Mouse (Mus musculus) CH12.LX (cell line): ENCODE data around the gene Fbxo47. TPM values are rescaled to one million over a fixed set of nuclear protein-coding genes. Genes with fewer than 3 reads are reported as not detected.

Experiments
- DNase-seq: peaks from one replicate; pipeline ENCODE4 v3.0.0-alpha.2; 2013; ENCODE audit errors: extremely low read depth
- H3K27ac ChIP-seq: 2 replicates; pipeline ENCODE4 v1.5.1; 2012; ENCODE audit warnings: low read depth, mild to moderate bottlenecking, control low read depth, moderate library complexity; ENCODE audit not compliant: insufficient read depth
- H3K27me3 ChIP-seq: replicated peaks from 2 replicates; pipeline ENCODE3; 2012; ENCODE audit warnings: inconsistent platforms
- H3K36me3 ChIP-seq, 2 experiments: replicated peaks in 1 of 2; 2 replicates each; pipeline versions ENCODE3 to v1.6.1; 2012; ENCODE audit warnings: inconsistent platforms in 1 of 2, low read length in 1 of 2, mild to moderate bottlenecking in 1 of 2, mixed read lengths in 1 of 2, moderate library complexity in 1 of 2; ENCODE audit not compliant: control insufficient read depth in 1 of 2, insufficient read depth in 1 of 2
- H3K4me1 ChIP-seq, 2 experiments: 2 replicates each; pipeline ENCODE4 v1.6.1; 2012; ENCODE audit warnings: inconsistent platforms in 1 of 2, moderate library complexity in 1 of 2; ENCODE audit not compliant: insufficient read depth in 2 of 2, control insufficient read depth in 1 of 2
- H3K4me2 ChIP-seq: 2 replicates; pipeline ENCODE4 v1.6.1; 2012; ENCODE audit warnings: low read depth, mild to moderate bottlenecking, control low read depth; ENCODE audit not compliant: poor library complexity, insufficient read depth, severe bottlenecking
- H3K4me3 ChIP-seq, 3 experiments: fragments of 150-350 bp in 1 of 3; sonication (generic) in 1 of 3; replicated peaks in 1 of 3; 2 replicates each; pipeline versions ENCODE3 to v1.5.1; 2011 to 2012; ENCODE audit warnings: low read depth in 2 of 3, low read length in 2 of 3, mild to moderate bottlenecking in 2 of 3, moderate library complexity in 2 of 3, control low read depth in 1 of 3, improper control_type of control experiment in 1 of 3, inconsistent platforms in 1 of 3, mixed read lengths in 1 of 3; ENCODE audit not compliant: poor library complexity in 1 of 3
- H3K79me2 ChIP-seq: replicated peaks from 2 replicates; pipeline ENCODE4 v1.6.1; 2012; ENCODE audit warnings: mild to moderate bottlenecking, moderate library complexity; ENCODE audit not compliant: control insufficient read depth, poor library complexity, insufficient read depth, severe bottlenecking; ENCODE audit errors: extremely low read depth
- H3K9ac ChIP-seq: 2 replicates; pipeline ENCODE4 v1.6.1; 2012; ENCODE audit warnings: low read depth, mild to moderate bottlenecking, control low read depth, moderate library complexity; ENCODE audit not compliant: insufficient read depth
- H3K9me3 ChIP-seq: replicated peaks from 2 replicates; pipeline ENCODE3; 2012; ENCODE audit warnings: low read length, inconsistent platforms, mixed read lengths
- CHD1 ChIP-seq: IDR thresholded peaks from 2 replicates; pipeline ENCODE4 v1.6.1; 2012; ENCODE audit warnings: low read depth, low read length, improper control_type of control experiment, inconsistent platforms
- CHD2 ChIP-seq: IDR thresholded peaks from 2 replicates; pipeline ENCODE4 v1.6.1; 2011; ENCODE audit warnings: low read length, improper control_type of control experiment
- CTCF ChIP-seq, 2 experiments: IDR thresholded peaks in 1 of 2; conservative IDR thresholded peaks in 1 of 2; 2 replicates each; pipeline ENCODE4 v1.5.1; 2011 to 2012; ENCODE audit warnings: low read depth in 2 of 2, low read length in 2 of 2, improper control_type of control experiment in 1 of 2, inconsistent platforms in 1 of 2, mild to moderate bottlenecking in 1 of 2, moderate library complexity in 1 of 2
- E2F4 ChIP-seq: IDR thresholded peaks from 2 replicates; pipeline ENCODE4 v1.6.1; 2011; ENCODE audit warnings: low read depth, low read length, improper control_type of control experiment; ENCODE audit not compliant: insufficient replicate concordance
- ELF1 ChIP-seq: IDR thresholded peaks from 2 replicates; pipeline ENCODE4 v1.6.1; 2014; ENCODE audit warnings: low read depth, mild to moderate bottlenecking, inconsistent platforms, low read length, improper control_type of control experiment
- HCFC1 ChIP-seq: IDR thresholded peaks from 2 replicates; pipeline ENCODE4 v1.6.1; 2012; ENCODE audit warnings: low read depth, mild to moderate bottlenecking, inconsistent platforms, low read length, improper control_type of control experiment
- MAZ ChIP-seq: IDR thresholded peaks from 2 replicates; pipeline ENCODE4 v1.6.1; 2012; ENCODE audit warnings: low read depth, mild to moderate bottlenecking, inconsistent platforms, low read length, improper control_type of control experiment, moderate library complexity
- MEF2A ChIP-seq: IDR thresholded peaks from 2 replicates; pipeline ENCODE4 v1.6.1; 2014; ENCODE audit warnings: low read depth, mild to moderate bottlenecking, inconsistent platforms, low read length, improper control_type of control experiment, borderline replicate concordance
- NELFE ChIP-seq: IDR thresholded peaks from 2 replicates; pipeline ENCODE4 v1.6.1; 2011; ENCODE audit warnings: low read depth, low read length, improper control_type of control experiment
- NRF1 ChIP-seq: IDR thresholded peaks from 2 replicates; pipeline ENCODE4 v1.6.1; 2014; ENCODE audit warnings: low read depth, mild to moderate bottlenecking, inconsistent platforms, low read length, improper control_type of control experiment, moderate library complexity
- POLR2A ChIP-seq: IDR thresholded peaks from 2 replicates; pipeline ENCODE4 v1.6.1; 2011; ENCODE audit warnings: low read depth, mild to moderate bottlenecking, improper control_type of control experiment, low read length
- SMC3 ChIP-seq: IDR thresholded peaks from 2 replicates; pipeline ENCODE4 v1.6.1; 2011; ENCODE audit warnings: low read depth, low read length, improper control_type of control experiment
- TBP ChIP-seq: conservative IDR thresholded peaks from 2 replicates; pipeline ENCODE4 v1.6.1; 2011; ENCODE audit warnings: low read depth, low read length, improper control_type of control experiment
- UBTF ChIP-seq: IDR thresholded peaks from 2 replicates; pipeline ENCODE4 v1.6.1; 2012; ENCODE audit warnings: low read depth, mild to moderate bottlenecking, inconsistent platforms, low read length, improper control_type of control experiment, moderate library complexity
- ZKSCAN1 ChIP-seq: IDR thresholded peaks from 2 replicates; pipeline ENCODE4 v1.6.1; 2012; ENCODE audit warnings: low read depth, inconsistent platforms, low read length, improper control_type of control experiment, borderline replicate concordance
- dilution Hi-C: fragments of 300-500 bp; cut with MboI; formaldehyde crosslinking; loops from 2 replicates; pipeline ENCODE4 v1.14.3; 2020; ENCODE audit warnings: low sequenced_read_pairs; ENCODE audit not compliant: extremely low pct_unique_long_range_greater_than_20kb, extremely low pct_ligation_motif_present
- in situ Hi-C: fragments of 300-500 bp; cut with MboI; formaldehyde crosslinking; loops from 3 replicates; pipeline ENCODE4 v1.14.3; 2019; ENCODE audit warnings: low sequenced_read_pairs, low pct_ligation_motif_present, low pct_unique_long_range_greater_than_20kb, mixed read lengths
- polyA plus RNA-seq: library from polyadenylated mRNA; unstranded; fragments of >175 nt; gene quantifications from 2 replicates; pipeline ENCODE4 v1.2.1, GENCODE M21; 2012; ENCODE audit warnings: low read depth; ENCODE audit not compliant: insufficient read length
- total RNA-seq, 2 experiments: library from RNA; depleted of rRNA; stranded (reverse); fragments of 300-350 nt in 1 of 2; fragments of >200 nt in 1 of 2; gene quantifications; 2 replicates each; pipeline ENCODE4 v1.2.3; 2012 to 2014

Gene Fbxo47
- total and polyA plus RNA-seq, 3 experiments: 1.1 to 3.0 (median 2.0) TPM

GRCm38 (mm10) chr11:97866091-97866888 is 17.7 kb downstream of the Fbxo47 start:
- Histone ChIP-seq H3K36me3 (no peaks in the 10 kb centered on the region), H3K4me1 (no peaks in the 10 kb centered on the region), H3K4me2 (no peak overlapping the region), H3K27ac (no peak overlapping the region), H3K9me3 (no peaks in the 10 kb centered on the region), H3K4me3 (no peak overlapping the region), H3K27me3 (no peaks in the 10 kb centered on the region), H3K79me2 (no peaks in the 10 kb centered on the region), H3K9ac (no peak overlapping the region)
- in situ Hi-C loops: no loop called here
- TF ChIP-seq ELF1: no peak
- no peak for TF ChIP-seq CHD1
- TF ChIP-seq MAZ: no peak
- no peak for TF ChIP-seq MEF2A
- no peak for TF ChIP-seq POLR2A
- 0 out of 4 replicates have a peak, but pooled peaks of 1 of the 2 experiments have one; percentile 7 for TF ChIP-seq CTCF (conservative IDR thresholded peaks at IDR 0.05 in 1 of 2, IDR thresholded peaks at IDR 0.05 in 1 of 2; ENCODE audit: low read depth in 2 of 2, low read length in 2 of 2)
- peak; percentile 93 for TF ChIP-seq TBP
- no peak for TF ChIP-seq CHD2
- no peak for TF ChIP-seq HCFC1
- TF ChIP-seq NRF1: no peak
- no peak for TF ChIP-seq SMC3
- TF ChIP-seq ZKSCAN1: no peak
- TF ChIP-seq E2F4: no peak
- no peak for TF ChIP-seq NELFE
- dilution Hi-C loops: no loop called here
- no peak for DNase-seq

GRCm38 (mm10) chr11:97865421-97865820 is 18.5 kb downstream of the Fbxo47 start:
- no peaks in the 10 kb centered on the region for H3K36me3 ChIP-seq
- no peaks in the 10 kb centered on the region for H3K9me3 ChIP-seq
- no peaks in the 10 kb centered on the region for H3K79me2 ChIP-seq
- H3K27ac ChIP-seq: no peak overlapping the region
- dilution Hi-C loops (no loop called here), in situ Hi-C loops (no loop called here)
- DNase-seq: no peak
- H3K9ac ChIP-seq: no peak overlapping the region
- no peak overlapping the region for H3K4me2 ChIP-seq
- H3K4me3 ChIP-seq: no peak overlapping the region
- no peaks in the 10 kb centered on the region for H3K27me3 ChIP-seq
- 0 out of 2 replicates have a peak, but pooled peaks have one; percentile 51 for TF ChIP-seq TBP
- no peak for TF ChIP-seq UBTF
- H3K4me1 ChIP-seq: no peaks in the 10 kb centered on the region
